Mouse (Mus musculus) common myeloid progenitor, adult 5-6 weeks (primary cell): ENCODE measurements around the gene Gpr152. TPM values are rescaled to one million over a fixed set of nuclear protein-coding genes. Genes with fewer than 3 reads are reported as not detected.

Experiments
- ATAC-seq: replicated peaks from 2 replicates; pipeline ENCODE4 v1.8.0; 2016; ENCODE audit warnings: low read depth, mild to moderate bottlenecking, moderate TSS enrichment, inconsistent platforms; ENCODE audit not compliant: poor library complexity, severe bottlenecking
- total RNA-seq: library from RNA; stranded (forward); fragments of 200-1000, 187-1606 nt; gene quantifications from 2 replicates; pipeline ENCODE4 v1.2.3, GENCODE M21; 2017

The Gpr152 gene
- total RNA-seq, 1 experiment from 2014 or later: not detected

GRCm38 (mm10) chr19:4194021-4194724, 54.6 kb downstream of the Gpr152 start:
- ATAC-seq: peak; percentile 42

GRCm38 (mm10) chr19:4194776-4195650, 55.4 kb downstream of the Gpr152 start:
- ATAC-seq: no peak

Other genes with a start within 250 kb of the Gpr152 start
- 37.0 and 49.2 TPM in 2 replicates for gene Tcirg1, start 232.7 kb upstream of the Gpr152 start, total RNA-seq
- gene Ndufs8, start 227.0 kb upstream of the Gpr152 start, total RNA-seq: 79.4 and 83.5 TPM in 2 replicates
- gene Aldh3b1, start 210.0 kb upstream of the Gpr152 start, total RNA-seq: 1.6 and 3.2 TPM in 2 replicates
- 83.0 and 99.7 TPM in 2 replicates for gene Unc93b1, start 204.6 kb upstream of the Gpr152 start, total RNA-seq
- gene Aldh3b3, start 181.1 kb upstream of the Gpr152 start, total RNA-seq: 0.41 TPM in 1 of 2 replicates, not detected in the other
- gene Aldh3b2, start 167.5 kb upstream of the Gpr152 start, total RNA-seq: 0.59 TPM in 1 of 2 replicates, not detected in the other
- gene Acy3, start 153.2 kb upstream of the Gpr152 start, total RNA-seq: 2.1 and 5.4 TPM in 2 replicates
- gene Tbx10, start 147.0 kb upstream of the Gpr152 start, total RNA-seq: not detected in 2 replicates
- gene Nudt8, start 139.2 kb upstream of the Gpr152 start, total RNA-seq: 7.9 and 22.1 TPM in 2 replicates
- gene Gm49405, start 139.2 kb upstream of the Gpr152 start, total RNA-seq: 0.10 and 1.4 TPM in 2 replicates
- gene Doc2g, start 136.5 kb upstream of the Gpr152 start, total RNA-seq: 0.41 and 3.6 TPM in 2 replicates
- 199 and 200 TPM in 2 replicates for gene Ndufv1, start 127.0 kb upstream of the Gpr152 start, total RNA-seq
- gene Gstp1, start 101.8 kb upstream of the Gpr152 start, total RNA-seq: 82.5 and 95.6 TPM in 2 replicates
- 0.69 and 8.6 TPM in 2 replicates for gene Gstp2, start 93.8 kb upstream of the Gpr152 start, total RNA-seq
- gene Gstp3, start 80.2 kb upstream of the Gpr152 start, total RNA-seq: 8.7 and 10.7 TPM in 2 replicates
- gene Cabp2, start 58.2 kb upstream of the Gpr152 start, total RNA-seq: not detected in 2 replicates
- 20.3 and 22.3 TPM in 2 replicates for gene Cdk2ap2, start 42.6 kb upstream of the Gpr152 start, total RNA-seq
- 8.6 and 9.0 TPM in 2 replicates for gene Pitpnm1, start 39.8 kb upstream of the Gpr152 start, total RNA-seq
- gene Aip, start 13.9 kb upstream of the Gpr152 start, total RNA-seq: 20.6 and 55.9 TPM in 2 replicates
- not detected in 2 replicates for gene Cabp4, start 4.2 kb downstream of the Gpr152 start, total RNA-seq
- 90.1 and 104 TPM in 2 replicates for gene Coro1b, start 8.8 kb downstream of the Gpr152 start, total RNA-seq
- 140 and 184 TPM in 2 replicates for gene Ptprcap, start 13.8 kb downstream of the Gpr152 start, total RNA-seq
- 15.9 and 16.4 TPM in 2 replicates for gene Rps6kb2, start 23.6 kb downstream of the Gpr152 start, total RNA-seq
- gene Carns1, start 35.7 kb downstream of the Gpr152 start, total RNA-seq: 3.4 and 3.5 TPM in 2 replicates
- gene Tbc1d10c, start 51.5 kb downstream of the Gpr152 start, total RNA-seq: 25.8 and 34.7 TPM in 2 replicates
- 450 and 486 TPM in 2 replicates for gene Ppp1ca, start 52.3 kb downstream of the Gpr152 start, total RNA-seq
- gene Rad9a, start 61.9 kb downstream of the Gpr152 start, total RNA-seq: 10.7 and 20.5 TPM in 2 replicates
- gene Clcf1, start 74.5 kb downstream of the Gpr152 start, total RNA-seq: 2.0 and 5.0 TPM in 2 replicates
- gene AC109138.7, start 74.6 kb downstream of the Gpr152 start, total RNA-seq: not detected in 2 replicates
- 64.3 and 74.0 TPM in 2 replicates for gene Pold4, start 92.1 kb downstream of the Gpr152 start, total RNA-seq
- gene Ssh3, start 129.4 kb downstream of the Gpr152 start, total RNA-seq: 13.6 and 22.7 TPM in 2 replicates
- gene Ankrd13d, start 143.3 kb downstream of the Gpr152 start, total RNA-seq: 0.58 and 3.7 TPM in 2 replicates
- 186 and 204 TPM in 2 replicates for gene Grk2, start 166.4 kb downstream of the Gpr152 start, total RNA-seq